In genomic region chr5:147564140-147564590, GRCm38 (mm10) we compare ENCODE assay signal across 8 mouse cellular contexts.
DNase-seq lines count a peak whose midpoint lies in the region; ATAC-seq lines count a peak whose summit lies in the region.

No protein-coding gene starts in this region.

- WGBS in heart, embryonic 12.5 days, result 43% methylated on average over 16 of the region's 16 CpGs

- no peaks in the 10 kb centered on the region for H3K36me3 ChIP-seq in heart, embryonic 12.5 days

- no peak overlapping the region for H3K4me3 ChIP-seq in heart, embryonic 12.5 days

- intact Hi-C loops in heart, postnatal 10 days (cut with DNase I), result no loop called here

- no peaks in the 10 kb centered on the region for H3K9me3 ChIP-seq in heart, embryonic 12.5 days (replicated peaks)

- no peak for ATAC-seq in heart, embryonic 12.5 days (ENCODE audit: insufficient number of reproducible peaks, low FRiP score)
- peak; percentile 76 for ATAC-seq in granulocyte monocyte progenitor cell, adult 5-6 weeks (replicated peaks; ENCODE audit: poor library complexity, severe bottlenecking)
- peak; percentile 51 for ATAC-seq in megakaryocyte-erythroid progenitor cell, adult 5-6 weeks (replicated peaks; ENCODE audit: low FRiP score, low TSS enrichment, poor library complexity, severe bottlenecking)

- H3K9ac ChIP-seq in heart, embryonic 12.5 days, result no peak overlapping the region

- no peak for DNase-seq in heart, postnatal 10 days
- peak; percentile 57 for DNase-seq in CD4-positive helper T cell, adult 2 months (ENCODE audit: low read depth, low spot score)
- DNase-seq in urinary bladder, postnatal 4 days (ENCODE audit: low spot score in 2 of 2), result no peak
- DNase-seq in cerebellum, postnatal 14 days, result no peak
- no peak for DNase-seq in layer of hippocampus, adult 18-20 months (ENCODE audit: low spot score in 2 of 2)

- H3K27me3 ChIP-seq in heart, embryonic 12.5 days (replicated peaks), result no peaks in the 10 kb centered on the region

- H3K4me2 ChIP-seq in heart, embryonic 12.5 days, result peak overlapping the region; percentile 24; the same call in 1 of the 2 replicates

- no peak overlapping the region for H3K27ac ChIP-seq in heart, embryonic 12.5 days (ENCODE audit: poor library complexity, severe bottlenecking)

- H3K4me1 ChIP-seq in heart, embryonic 12.5 days (replicated peaks), result peaks cover 6% of the 10 kb centered on the region; the same call in 1 of the 2 replicates
